ENCODE assay signal across 16 mouse cellular contexts in genomic region chr4:140113690-140114475, GRCm38 (mm10).
DNase-seq lines count a peak whose midpoint lies in the region; ATAC-seq lines count a peak whose summit lies in the region.
"Had no signal": no experiment of that assay in that cellular context is flagged by ENCODE, and none has a peak within 500 bp of the region (broad histone marks: within the 10 kb centered on the region; RNA-seq: fewer than 3 reads in every experiment).

No protein-coding gene starts in this region.

- WGBS in hindbrain, embryonic 12.5 days: 80% methylated on average over 18 of the region's 18 CpGs
- WGBS in hindbrain, embryonic 11.5 days: 87% methylated on average over 18 of the region's 18 CpGs
- 83% methylated on average over 18 of the region's 18 CpGs for WGBS in midbrain, embryonic 14.5 days
- 73% methylated on average over 18 of the region's 18 CpGs for WGBS in midbrain, embryonic 15.5 days
- 66% methylated on average over 18 of the region's 18 CpGs for whole genome bisulfite sequencing in hindbrain, embryonic 14.5 days
- 39% methylated on average over 18 of the region's 18 CpGs for WGBS in neural tube, embryonic 15.5 days

- no peak for DNase-seq in hindbrain, embryonic 11.5 days (ENCODE audit: low spot score)
- DNase-seq in midbrain, embryonic 14.5 days: peak; percentile 48
- peak; percentile 47 for DNase-seq in hindbrain, embryonic 14.5 days (ENCODE audit: low spot score)
- no peak for DNase-seq in liver
- DNase-seq: adrenal gland, adult 2 months; heart, postnatal 4 days; kidney, adult 18-20 months; right cerebral cortex, adult 18-20 months; thymus, adult 2 months had no signal

- peak overlapping the region; percentile 2; the same call in 1 of the 2 replicates for H3K27ac ChIP-seq in hindbrain, embryonic 12.5 days
- no peak overlapping the region for H3K27ac ChIP-seq in hindbrain, embryonic 11.5 days (ENCODE audit: low read depth, low read length)
- no peak overlapping the region for H3K27ac ChIP-seq in midbrain, embryonic 14.5 days (replicated peaks; ENCODE audit: low read depth, low read length)
- H3K27ac ChIP-seq in midbrain, embryonic 15.5 days: no peak overlapping the region; the same call in 1 of the 2 replicates
- peak overlapping the region; percentile 44 for H3K27ac ChIP-seq in hindbrain, embryonic 14.5 days
- H3K27ac ChIP-seq in neural tube, embryonic 15.5 days (replicated peaks): peak overlapping the region; percentile 74
- H3K27ac ChIP-seq: embryonic facial prominence, embryonic 12.5 days; heart, embryonic 13.5 days; liver, embryonic 14.5 days had no signal

- H3K4me1 ChIP-seq in hindbrain, embryonic 12.5 days: peaks cover 8% of the 10 kb centered on the region
- H3K4me1 ChIP-seq in hindbrain, embryonic 11.5 days (replicated peaks; ENCODE audit: control insufficient read depth, insufficient read depth, low read length): peaks cover 3% of the 10 kb centered on the region
- H3K4me1 ChIP-seq in midbrain, embryonic 14.5 days (ENCODE audit: control insufficient read depth, insufficient read depth, low read length): peaks cover 9% of the 10 kb centered on the region
- peaks cover 12% of the 10 kb centered on the region for H3K4me1 ChIP-seq in midbrain, embryonic 15.5 days
- H3K4me1 ChIP-seq in hindbrain, embryonic 14.5 days (replicated peaks; ENCODE audit: control insufficient read depth, insufficient read depth, low read length): peaks cover 19% of the 10 kb centered on the region
- peaks cover 36% of the 10 kb centered on the region for H3K4me1 ChIP-seq in neural tube, embryonic 15.5 days

- ATAC-seq in hindbrain, embryonic 12.5 days (ENCODE audit: low FRiP score): no peak
- ATAC-seq in hindbrain, embryonic 11.5 days (ENCODE audit: low FRiP score): no peak
- no peak for ATAC-seq in midbrain, embryonic 14.5 days (ENCODE audit: low FRiP score, low TSS enrichment)
- no peak for ATAC-seq in midbrain, embryonic 15.5 days (replicated peaks)
- no peak for ATAC-seq in hindbrain, embryonic 14.5 days (ENCODE audit: low FRiP score)
- ATAC-seq in neural tube, embryonic 15.5 days (ENCODE audit: low FRiP score): peak; percentile 62
- ATAC-seq: lung, postnatal 0 days had no signal

- no peak overlapping the region for H3K4me2 ChIP-seq in hindbrain, embryonic 12.5 days (replicated peaks)
- no peak overlapping the region for H3K4me2 ChIP-seq in hindbrain, embryonic 11.5 days (replicated peaks; ENCODE audit: low read depth, low read length)
- no peak overlapping the region for H3K4me2 ChIP-seq in midbrain, embryonic 14.5 days (ENCODE audit: low read length)
- no peak overlapping the region for H3K4me2 ChIP-seq in midbrain, embryonic 15.5 days
- no peak overlapping the region for H3K4me2 ChIP-seq in hindbrain, embryonic 14.5 days (replicated peaks)
- H3K4me2 ChIP-seq in neural tube, embryonic 15.5 days: no peak overlapping the region
- H3K4me2 ChIP-seq: embryonic facial prominence, embryonic 12.5 days; heart, embryonic 13.5 days had no signal

- no peak overlapping the region for H3K4me3 ChIP-seq in hindbrain, embryonic 12.5 days
- no peak overlapping the region for H3K4me3 ChIP-seq in hindbrain, embryonic 11.5 days (ENCODE audit: low read depth, low read length)
- no peak overlapping the region for H3K4me3 ChIP-seq in midbrain, embryonic 14.5 days (replicated peaks; ENCODE audit: low read depth, low read length)
- no peak overlapping the region for H3K4me3 ChIP-seq in midbrain, embryonic 15.5 days
- no peak overlapping the region for H3K4me3 ChIP-seq in hindbrain, embryonic 14.5 days (replicated peaks; ENCODE audit: low read length)
- H3K4me3 ChIP-seq in neural tube, embryonic 15.5 days (replicated peaks): no peak overlapping the region
- H3K4me3 ChIP-seq: embryonic facial prominence, embryonic 12.5 days; heart, embryonic 13.5 days had no signal

- H3K36me3 ChIP-seq in hindbrain, embryonic 12.5 days: no peaks in the 10 kb centered on the region
- no peaks in the 10 kb centered on the region for H3K36me3 ChIP-seq in hindbrain, embryonic 11.5 days (ENCODE audit: control insufficient read depth, insufficient read depth, low read length)
- no peaks in the 10 kb centered on the region for H3K36me3 ChIP-seq in midbrain, embryonic 14.5 days (ENCODE audit: control insufficient read depth, insufficient read depth, low read length)
- H3K36me3 ChIP-seq in midbrain, embryonic 15.5 days (replicated peaks): no peaks in the 10 kb centered on the region
- H3K36me3 ChIP-seq in hindbrain, embryonic 14.5 days (replicated peaks; ENCODE audit: control insufficient read depth, insufficient read depth): no peaks in the 10 kb centered on the region
- no peaks in the 10 kb centered on the region for H3K36me3 ChIP-seq in neural tube, embryonic 15.5 days
- H3K36me3 ChIP-seq: embryonic facial prominence, embryonic 12.5 days; heart, embryonic 13.5 days had no signal

- peaks cover 4% of the 10 kb centered on the region; the same call in 1 of the 2 replicates for H3K9me3 ChIP-seq in hindbrain, embryonic 12.5 days (replicated peaks)
- H3K9me3 ChIP-seq in hindbrain, embryonic 11.5 days (ENCODE audit: control insufficient read depth, low read length): no peaks in the 10 kb centered on the region
- no peaks in the 10 kb centered on the region for H3K9me3 ChIP-seq in midbrain, embryonic 14.5 days (ENCODE audit: control insufficient read depth, low read length)
- H3K9me3 ChIP-seq in midbrain, embryonic 15.5 days: no peaks in the 10 kb centered on the region
- H3K9me3 ChIP-seq in hindbrain, embryonic 14.5 days (ENCODE audit: control insufficient read depth, low read length): no peaks in the 10 kb centered on the region
- H3K9me3 ChIP-seq in neural tube, embryonic 15.5 days (replicated peaks): no peaks in the 10 kb centered on the region
- H3K9me3 ChIP-seq: embryonic facial prominence, embryonic 12.5 days; heart, embryonic 13.5 days had no signal

- H3K9ac ChIP-seq in hindbrain, embryonic 12.5 days: no peak overlapping the region
- no peak overlapping the region for H3K9ac ChIP-seq in hindbrain, embryonic 11.5 days (ENCODE audit: low read depth, low read length)
- no peak overlapping the region for H3K9ac ChIP-seq in midbrain, embryonic 14.5 days (replicated peaks; ENCODE audit: low read length)
- no peak overlapping the region for H3K9ac ChIP-seq in midbrain, embryonic 15.5 days
- no peak overlapping the region for H3K9ac ChIP-seq in hindbrain, embryonic 14.5 days
- H3K9ac ChIP-seq in neural tube, embryonic 15.5 days (replicated peaks): no peak overlapping the region
- H3K9ac ChIP-seq: embryonic facial prominence, embryonic 12.5 days; heart, embryonic 13.5 days; liver, embryonic 14.5 days had no signal

- H3K27me3 ChIP-seq in hindbrain, embryonic 12.5 days: peaks cover 21% of the 10 kb centered on the region
- H3K27me3 ChIP-seq in hindbrain, embryonic 11.5 days (ENCODE audit: control insufficient read depth, insufficient read depth, low read length): peaks cover 11% of the 10 kb centered on the region
- no peaks in the 10 kb centered on the region for H3K27me3 ChIP-seq in midbrain, embryonic 14.5 days (ENCODE audit: control insufficient read depth, insufficient read depth, low read length)
- H3K27me3 ChIP-seq in midbrain, embryonic 15.5 days (replicated peaks): no peaks in the 10 kb centered on the region; the same call in 1 of the 2 replicates
- H3K27me3 ChIP-seq in hindbrain, embryonic 14.5 days (ENCODE audit: control insufficient read depth, insufficient read depth, low read length): peaks cover 7% of the 10 kb centered on the region; the same call in 1 of the 2 replicates
- peaks cover 6% of the 10 kb centered on the region; the same call in 1 of the 2 replicates for H3K27me3 ChIP-seq in neural tube, embryonic 15.5 days (replicated peaks)

Comparison
In these comparisons a context has a peak if more than half of its experiments do, and no peak if none do; other contexts are left out.
1. H3K27ac ChIP-seq: peak in hindbrain, embryonic 12.5 days (single experiment), hindbrain, embryonic 14.5 days (single experiment) and neural tube, embryonic 15.5 days (single experiment); none in hindbrain, embryonic 11.5 days (single experiment), midbrain, embryonic 14.5 days (single experiment) and midbrain, embryonic 15.5 days (single experiment).
2. DNase-seq: peak in midbrain, embryonic 14.5 days (single experiment) and hindbrain, embryonic 14.5 days (single experiment); none in hindbrain, embryonic 11.5 days (single experiment) and liver (single experiment).